Mouse (Mus musculus): ENCODE data around the gene Il22ra2.

DNA sequence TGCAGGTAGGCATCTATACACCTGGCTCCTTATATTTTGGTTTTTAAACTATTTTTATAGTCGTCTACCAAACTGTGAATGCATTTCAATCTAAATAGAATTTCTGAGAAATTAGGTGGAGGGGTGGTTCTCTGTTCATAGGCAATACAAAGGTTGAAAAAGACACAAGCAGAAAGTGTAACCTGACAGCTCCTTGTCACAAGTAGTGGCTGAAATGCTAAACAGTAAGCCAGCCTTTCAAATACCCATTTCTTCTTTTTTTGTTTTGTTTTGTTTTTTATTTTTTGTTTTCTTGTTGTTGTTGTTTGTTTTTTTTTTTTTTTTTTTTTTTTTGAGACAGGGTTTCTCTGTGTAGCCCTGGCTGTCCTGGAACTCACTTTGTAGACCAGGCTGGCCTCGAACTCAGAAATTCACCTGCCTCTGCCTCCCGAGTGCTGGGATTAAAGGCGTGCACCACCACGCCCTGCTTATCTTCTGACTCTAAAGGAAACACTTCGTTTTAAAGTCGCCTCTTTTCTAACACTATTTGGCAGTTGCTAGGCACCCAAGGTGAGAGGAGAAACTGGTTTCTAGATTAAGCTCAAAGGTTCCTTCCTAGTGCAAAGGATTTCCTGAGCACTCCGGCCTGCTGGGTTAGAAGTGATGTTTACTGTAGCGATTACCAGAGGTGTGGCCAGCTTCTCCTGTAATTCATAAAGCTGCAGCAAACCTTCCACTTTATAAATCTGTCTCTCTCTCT is 39.8 kb upstream of the Il22ra2 start:
- no peak for TF ChIP-seq CTCF (IDR thresholded peaks at IDR 0.05; ENCODE audit: insufficient read depth, low read depth, low read length)
- TF ChIP-seq POLR2A (IDR thresholded peaks at IDR 0.05; ENCODE audit: insufficient read depth, low read depth, low read length): no peak

All from olfactory bulb, adult 2 months (tissue).